Comparison of ENCODE assay signal across 16 mouse cellular contexts in genomic region chr9:70049416-70049783, GRCm38 (mm10). TPM values are rescaled to one million over a fixed set of nuclear protein-coding genes. Genes with fewer than 3 reads are reported as not detected.
A peak's percentile ranks its signal among the peaks of the same experiment; 100 is the strongest.
DNase-seq lines count a peak whose midpoint lies in the region; ATAC-seq and TF ChIP-seq lines count a peak whose summit lies in the region.
"Had no signal": no experiment of that assay in that cellular context is flagged by ENCODE, and none has a peak within 500 bp of the region (broad histone marks: within the 10 kb centered on the region; RNA-seq: fewer than 3 reads in every experiment).

No protein-coding gene starts in this region.

- no peaks in the 10 kb centered on the region for H3K36me3 ChIP-seq in lung, embryonic 15.5 days
- H3K36me3 ChIP-seq in embryonic facial prominence, embryonic 15.5 days, result no peaks in the 10 kb centered on the region

- peak overlapping the region; percentile 17; the same call in 1 of the 2 replicates for H3K4me2 ChIP-seq in lung, embryonic 15.5 days
- H3K4me2 ChIP-seq in embryonic facial prominence, embryonic 15.5 days (replicated peaks), result 0 out of 2 replicates have a peak overlapping the region, but pooled peaks have one; percentile 12

- intact Hi-C loops in gastrocnemius, adult 2 months (cut with DNase I), result no loop called here

- peaks cover 29% of the 10 kb centered on the region for H3K4me1 ChIP-seq in lung, embryonic 15.5 days
- peaks cover 17% of the 10 kb centered on the region for H3K4me1 ChIP-seq in embryonic facial prominence, embryonic 15.5 days

- WGBS in lung, embryonic 15.5 days, result 17% methylated on average over 3 of the region's 3 CpGs
- 28% methylated on average over 3 of the region's 3 CpGs for WGBS in embryonic facial prominence, embryonic 15.5 days

- no peak overlapping the region for H3K9ac ChIP-seq in lung, embryonic 15.5 days
- H3K9ac ChIP-seq in embryonic facial prominence, embryonic 15.5 days, result no peak overlapping the region

- no peaks in the 10 kb centered on the region for H3K9me3 ChIP-seq in lung, embryonic 15.5 days
- no peaks in the 10 kb centered on the region for H3K9me3 ChIP-seq in embryonic facial prominence, embryonic 15.5 days (replicated peaks)

- peak; percentile 57; the same call in 1 of the 2 replicates for ATAC-seq in lung, embryonic 15.5 days (ENCODE audit: borderline replicate concordance, extremely low read depth, low FRiP score, low TSS enrichment)
- ATAC-seq in embryonic facial prominence, embryonic 15.5 days (ENCODE audit: insufficient number of reproducible peaks, low FRiP score, low TSS enrichment, low read depth), result no peak
- ATAC-seq: CD4-positive, CD25-positive, alpha-beta regulatory T cell, adult 4 months; inflammation-experienced regulatory T-cells, adult 6 months had no signal

- no peak overlapping the region for H3K4me3 ChIP-seq in gastrocnemius, adult 2 months
- H3K4me3 ChIP-seq in lung, embryonic 15.5 days, result no peak overlapping the region
- H3K4me3 ChIP-seq in embryonic facial prominence, embryonic 15.5 days (replicated peaks), result no peak overlapping the region
- H3K4me3 ChIP-seq: megakaryocyte, embryonic 14.5 days had no signal

- DNase-seq in gastrocnemius, adult 2 months, result no peak
- no peak for DNase-seq in gastrocnemius, postnatal 25 days
- no peak for DNase-seq in lung, adult 18-20 months
- DNase-seq in retina, postnatal 1 day, result peak; percentile 52
- DNase-seq in right cerebral cortex, postnatal 36 days (ENCODE audit: low spot score in 2 of 2), result no peak
- DNase-seq in frontal cortex, postnatal 25 days (ENCODE audit: low spot score in 2 of 2), result no peak
- DNase-seq: cerebellum, postnatal 25 days; thymus, postnatal 14 days had no signal

- no peaks in the 10 kb centered on the region for H3K27me3 ChIP-seq in lung, embryonic 15.5 days
- no peaks in the 10 kb centered on the region for H3K27me3 ChIP-seq in embryonic facial prominence, embryonic 15.5 days

- no peak for TF ChIP-seq CTCF in gastrocnemius, adult 2 months (IDR thresholded peaks at IDR 0.05)

- peak overlapping the region; percentile 6; the same call in 1 of the 2 replicates for H3K27ac ChIP-seq in gastrocnemius, adult 2 months
- H3K27ac ChIP-seq in lung, embryonic 15.5 days, result peak overlapping the region; percentile 59; the same call in 1 of the 2 replicates
- no peak overlapping the region for H3K27ac ChIP-seq in embryonic facial prominence, embryonic 15.5 days (replicated peaks)

RNA-seq across cellular contexts. Expression of gene Gcnt3, which starts 11.5 kb away (rescaled TPM):
- not detected for total RNA-seq in gastrocnemius, adult 2 months (2021)
- total RNA-seq in gastrocnemius, postnatal 25 days (2021), result not detected
- 0.10 and 0.15 TPM in 2 replicates for polyA plus RNA-seq in lung, embryonic 15.5 days (2015; fragmentation: Nextera tagmentation; extraction: Ambion mirVana)
- 0.16 and 0.23 TPM in 2 replicates for polyA plus RNA-seq in embryonic facial prominence, embryonic 15.5 days (2015; fragmentation: Nextera tagmentation; extraction: Ambion mirVana)
- total RNA-seq: adrenal gland, postnatal 10 days; gastrocnemius, adult 18-20 months; left cerebral cortex, postnatal 10 days had no signal
- polyA plus RNA-seq: CD4-positive, CD25-positive, alpha-beta regulatory T cell, adult 4 months; inflammation-experienced regulatory T-cells, adult 6 months had no signal

RNA-seq across cellular contexts. Expression of gene Gtf2a2, which starts 37.0 kb away (rescaled TPM):
- 10 to 100 TPM; 59.0 to 62.1 TPM for total RNA-seq in gastrocnemius, adult 2 months (2021)
- total RNA-seq in gastrocnemius, postnatal 25 days (2021), result 10 to 100 TPM; 49.2 to 49.9 TPM
- polyA plus RNA-seq in lung, embryonic 15.5 days (2015; fragmentation: Nextera tagmentation; extraction: Ambion mirVana), result 196 and 201 TPM in 2 replicates
- polyA plus RNA-seq in embryonic facial prominence, embryonic 15.5 days (2015; fragmentation: Nextera tagmentation; extraction: Ambion mirVana), result 167 and 172 TPM in 2 replicates
